Mouse (Mus musculus): Measurements from ENCODE around the gene Dtymk.

DNA sequence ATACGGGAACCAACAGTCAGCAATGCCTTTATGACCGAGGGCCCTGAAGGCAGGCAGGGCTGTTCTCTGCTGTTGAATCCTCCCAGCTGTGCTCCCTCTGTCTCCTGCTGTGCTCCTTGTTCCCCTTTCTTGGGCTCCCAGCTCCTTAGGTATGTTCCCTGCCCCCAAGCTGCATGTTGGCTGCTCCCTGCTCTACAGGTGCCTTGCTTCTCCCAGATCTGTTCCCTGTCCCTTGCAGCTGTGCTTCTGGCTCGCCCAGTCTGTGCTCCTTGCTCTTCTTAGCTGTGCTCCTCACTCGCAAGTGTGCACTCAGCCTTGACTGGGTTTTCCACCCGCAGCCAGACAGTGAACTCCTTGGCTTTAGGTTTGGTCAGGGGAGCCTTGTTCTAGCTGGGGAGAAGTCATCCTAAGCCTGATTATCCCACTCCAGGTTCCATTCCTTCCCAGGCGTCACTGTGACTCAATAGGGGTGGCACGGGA is 33.0 kb upstream of the Dtymk start:
- TF ChIP-seq GATA1 (IDR thresholded peaks at IDR 0.05; ENCODE audit: low read length): no peak
- no peak for TF ChIP-seq TAL1 (IDR thresholded peaks at IDR 0.05; ENCODE audit: low read length)
